Mouse (Mus musculus) kidney, postnatal 0 days (tissue): ENCODE data around the gene Cyth1. TPM values are rescaled to one million over a fixed set of nuclear protein-coding genes. Genes with fewer than 3 reads are reported as not detected.

ENCODE experiments used
- ATAC-seq: fragments of 200-750 bp; cut with Nextera tagmentation; replicated peaks from 2 replicates; pipeline ENCODE4 v1.8.0; 2017; ENCODE audit warnings: low read depth, moderate number of reproducible peaks, moderate TSS enrichment, moderate library complexity; ENCODE audit not compliant: low FRiP score
- DNase-seq: peaks from one replicate; pipeline ENCODE4 v3.0.0-alpha.2; 2016; ENCODE audit warnings: low spot score
- H3K27ac ChIP-seq: fragments of 300-500 bp; sonication (generic); 2 replicates; pipeline ENCODE4 v1.5.1; 2014; ENCODE audit warnings: mild to moderate bottlenecking
- H3K27me3 ChIP-seq: fragments of 300-500 bp; sonication (generic); 2 replicates; pipeline ENCODE4 v1.6.1; 2014; ENCODE audit warnings: low read length, mixed read lengths; ENCODE audit not compliant: insufficient read depth
- H3K36me3 ChIP-seq: fragments of 300-500 bp; sonication (generic); 2 replicates; pipeline ENCODE4 v1.6.1; 2014; ENCODE audit warnings: low read length, mixed read lengths; ENCODE audit not compliant: insufficient read depth
- H3K4me1 ChIP-seq: fragments of 300-500 bp; sonication (generic); replicated peaks from 2 replicates; pipeline ENCODE4 v1.6.1; 2014; ENCODE audit warnings: antibody characterized with exemption, low read length, mixed read lengths; ENCODE audit not compliant: insufficient read depth
- H3K4me2 ChIP-seq: fragments of 300-500 bp; sonication (generic); 2 replicates; pipeline ENCODE4 v1.6.1; 2014; ENCODE audit warnings: mild to moderate bottlenecking, low read length, moderate library complexity, mixed read lengths
- H3K4me3 ChIP-seq: fragments of 300-500 bp; sonication (generic); replicated peaks from 2 replicates; pipeline ENCODE4 v1.5.1; 2014; ENCODE audit warnings: low read depth, low read length
- H3K9ac ChIP-seq: fragments of 300-500 bp; sonication (generic); 2 replicates; pipeline ENCODE4 v1.6.1; 2014; ENCODE audit warnings: low read depth, low read length
- H3K9me3 ChIP-seq: fragments of 300-500 bp; sonication (generic); replicated peaks from 2 replicates; pipeline ENCODE4 v1.6.1; 2016; ENCODE audit warnings: low read length, inconsistent platforms, mixed read lengths
- CTCF ChIP-seq: IDR thresholded peaks from 2 replicates; pipeline ENCODE4 v1.5.1; 2016; ENCODE audit warnings: antibody characterized with exemption, low read depth, mild to moderate bottlenecking, moderate library complexity
- WGBS: fragments of 180-500 bp; shearing (Covaris S2); extraction: QIAGEN DNeasy Blood & Tissue Kit; methylation state at CpG from one replicate; pipeline ENCODE4 v1.1.7; 2014; 5-methylcytosine and 5-hydroxymethylcytosine counted together
- polyA plus RNA-seq: library from polyadenylated mRNA; unstranded; fragments of >200 nt; fragmentation: Nextera tagmentation; extraction: Ambion mirVana; gene quantifications from 2 replicates; pipeline ENCODE4 v1.2.1, GENCODE M21; 2015

The Cyth1 gene
- polyA plus RNA-seq, 1 experiment from 2014 or later, result 17.3 TPM

- Histone ChIP-seq H3K9me3 (no peaks in the 10 kb centered on the region), H3K27ac (no peak overlapping the region), H3K36me3 (no peaks in the 10 kb centered on the region), H3K4me2 (no peak overlapping the region), H3K27me3 (no peaks in the 10 kb centered on the region), H3K4me1 (no peaks in the 10 kb centered on the region), H3K4me3 (no peak overlapping the region), H3K9ac (no peak overlapping the region)
- no peak for DNase-seq
- WGBS, result 82% methylated on average over 11 of the region's 11 CpGs
- no peak for ATAC-seq
- no peak for TF ChIP-seq CTCF
Observed at GRCm38 (mm10) chr11:118121592-118121991, 126.8 kb downstream of the Cyth1 start.

- Histone ChIP-seq H3K9me3 (no peaks in the 10 kb centered on the region), H3K27me3 (no peaks in the 10 kb centered on the region), H3K4me1 (no peaks in the 10 kb centered on the region), H3K36me3 (no peaks in the 10 kb centered on the region), H3K4me2 (no peak overlapping the region), H3K27ac (no peak overlapping the region), H3K4me3 (no peak overlapping the region), H3K9ac (no peak overlapping the region)
- no peak for TF ChIP-seq CTCF
- ATAC-seq (no peak), DNase-seq (no peak)
- 87% methylated on average over 8 of the region's 8 CpGs for WGBS
Observed at GRCm38 (mm10) chr11:118118777-118119176, 129.6 kb downstream of the Cyth1 start.

- ATAC-seq (no peak), DNase-seq (no peak)
- Histone ChIP-seq H3K36me3 (no peaks in the 10 kb centered on the region), H3K4me3 (no peak overlapping the region), H3K9me3 (no peaks in the 10 kb centered on the region), H3K27ac (no peak overlapping the region), H3K9ac (no peak overlapping the region), H3K27me3 (no peaks in the 10 kb centered on the region), H3K4me1 (no peaks in the 10 kb centered on the region), H3K4me2 (no peak overlapping the region)
- TF ChIP-seq CTCF, result no peak
- 52% methylated on average over 8 of the region's 8 CpGs for WGBS
Observed at GRCm38 (mm10) chr11:118114581-118115110, 133.7 kb downstream of the Cyth1 start.

- DNase-seq (no peak), ATAC-seq (no peak)
- 70% methylated on average over 14 of the region's 14 CpGs for WGBS
- no peaks in the 10 kb centered on the region for H3K9me3 ChIP-seq
- H3K9ac ChIP-seq, result no peak overlapping the region
- H3K36me3 ChIP-seq, result no peaks in the 10 kb centered on the region
- no peak overlapping the region for H3K27ac ChIP-seq
- no peaks in the 10 kb centered on the region for H3K27me3 ChIP-seq
- no peaks in the 10 kb centered on the region for H3K4me1 ChIP-seq
- no peak overlapping the region for H3K4me2 ChIP-seq
- no peak overlapping the region for H3K4me3 ChIP-seq
- TF ChIP-seq CTCF, result no peak
Observed at GRCm38 (mm10) chr11:118113516-118114205, 134.7 kb downstream of the Cyth1 start.

GRCm38 (mm10) chr11:118104001-118104400 lies 144.4 kb downstream of the Cyth1 start:
- Histone ChIP-seq H3K9me3 (no peaks in the 10 kb centered on the region), H3K4me1 (no peaks in the 10 kb centered on the region), H3K9ac (no peak overlapping the region), H3K27ac (no peak overlapping the region), H3K4me3 (no peak overlapping the region), H3K36me3 (no peaks in the 10 kb centered on the region), H3K4me2 (no peak overlapping the region), H3K27me3 (no peaks in the 10 kb centered on the region)
- peak; percentile 100 for TF ChIP-seq CTCF
- DNase-seq (peak; percentile 95), ATAC-seq (peak; percentile 57; the same call in 1 of the 2 replicates)
- 3% methylated on average over 5 of the region's 5 CpGs for WGBS

- Histone ChIP-seq H3K9ac (no peak overlapping the region), H3K36me3 (no peaks in the 10 kb centered on the region), H3K27ac (no peak overlapping the region), H3K4me1 (no peaks in the 10 kb centered on the region), H3K4me3 (no peak overlapping the region), H3K9me3 (no peaks in the 10 kb centered on the region), H3K27me3 (no peaks in the 10 kb centered on the region), H3K4me2 (no peak overlapping the region)
- TF ChIP-seq CTCF, result no peak
- ATAC-seq (no peak), DNase-seq (no peak)
- 88% methylated on average over 5 of the region's 5 CpGs for WGBS
Observed at GRCm38 (mm10) chr11:118103383-118103782, 145.0 kb downstream of the Cyth1 start.

GRCm38 (mm10) chr11:118102838-118103237 lies 145.6 kb downstream of the Cyth1 start:
- peak; percentile 88 for DNase-seq
- no peak overlapping the region for H3K9ac ChIP-seq
- H3K27ac ChIP-seq, result no peak overlapping the region
- no peak overlapping the region for H3K4me3 ChIP-seq
- TF ChIP-seq CTCF, result peak; percentile 100
- ATAC-seq, result peak; percentile 22; the same call in 1 of the 2 replicates
- H3K4me1 ChIP-seq, result no peaks in the 10 kb centered on the region
- WGBS, result 49% methylated on average over 3 of the region's 3 CpGs
- H3K27me3 ChIP-seq, result no peaks in the 10 kb centered on the region
- H3K9me3 ChIP-seq, result no peaks in the 10 kb centered on the region
- no peaks in the 10 kb centered on the region for H3K36me3 ChIP-seq
- no peak overlapping the region for H3K4me2 ChIP-seq
